Mouse (Mus musculus) cerebellum, adult 2 months (tissue): Measurements from ENCODE around the gene Tgtp1. TPM values are rescaled to one million over a fixed set of nuclear protein-coding genes. Genes with fewer than 3 reads are reported as not detected.
"Not testable (repeated sequence)": the region's sequence is repeated elsewhere in the genome, so short reads cannot be mapped to it uniquely, and the experiment has no call there.

Experiments used
- DNase-seq, 2 experiments: peaks; one replicate each; pipeline ENCODE4 v3.0.0; 2021
- H3K27ac ChIP-seq: fragments of 200-500 bp; 2 replicates; pipeline ENCODE4 v1.5.1; 2012; ENCODE audit warnings: low read length, control low read depth, inconsistent platforms; ENCODE audit not compliant: insufficient read depth
- H3K27me3 ChIP-seq: fragments of 200-500 bp; 2 replicates; pipeline ENCODE4 v1.6.1; 2012; ENCODE audit warnings: inconsistent platforms, mild to moderate bottlenecking, low read length, moderate library complexity; ENCODE audit not compliant: control insufficient read depth, insufficient read depth
- H3K4me1 ChIP-seq: fragments of 200-500 bp; 2 replicates; pipeline ENCODE4 v1.6.1; 2011; ENCODE audit warnings: low read length; ENCODE audit not compliant: control insufficient read depth, insufficient read depth
- H3K4me3 ChIP-seq: fragments of 200-500 bp; replicated peaks from 2 replicates; pipeline ENCODE3; 2011; ENCODE audit warnings: mild to moderate bottlenecking, low read depth, low read length, control low read depth; ENCODE audit not compliant: insufficient read depth
- WGBS: fragments of 180-500 bp; shearing (Covaris S2); methylation state at CpG from one replicate; pipeline ENCODE4 v1.1.7; 2018; 5-methylcytosine and 5-hydroxymethylcytosine counted together
- polyA plus RNA-seq: library from polyadenylated mRNA; depleted of rRNA; stranded (reverse); fragments of >200 nt; gene quantifications from 2 replicates; pipeline ENCODE4 v1.2.3, GENCODE M21; 2012; rRNA removed

Gene Tgtp1
- 0.87 and 1.2 TPM in 2 replicates for polyA plus RNA-seq

GRCm38 (mm10) chr11:48994018-48994417 lies at the start of gene Tgtp1:
Gene Tgtp1 (minus strand): TSS chr11:48994172.
- H3K4me1 ChIP-seq, DNase-seq, H3K27me3 ChIP-seq, H3K27ac ChIP-seq, H3K4me3 ChIP-seq: not testable (repeated sequence)
- 79% methylated on average over 2 of the region's 2 CpGs for WGBS

DNA sequence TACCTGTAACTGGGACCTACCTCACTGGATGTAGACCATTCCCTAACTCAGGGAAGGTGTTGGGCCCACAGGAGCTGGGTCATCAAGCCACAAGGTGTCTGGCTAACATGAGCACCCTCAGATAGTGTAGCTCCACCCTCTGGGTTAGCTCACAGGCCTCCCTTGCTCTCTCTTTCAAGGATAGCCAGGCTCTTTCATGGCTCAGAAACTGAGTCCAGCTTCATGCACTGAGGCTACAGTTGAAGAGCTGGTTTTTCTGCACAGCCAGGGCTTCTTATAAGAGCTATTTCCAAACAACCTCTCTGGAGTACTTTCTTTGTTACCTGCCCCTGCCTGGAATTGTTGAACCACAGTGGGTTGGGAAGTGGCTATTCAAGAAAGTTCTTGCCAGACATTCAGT lies 18.1 kb upstream of the Tgtp1 start:
- not testable (repeated sequence) for H3K4me3 ChIP-seq, H3K27me3 ChIP-seq, DNase-seq, H3K27ac ChIP-seq, H3K4me1 ChIP-seq

DNA sequence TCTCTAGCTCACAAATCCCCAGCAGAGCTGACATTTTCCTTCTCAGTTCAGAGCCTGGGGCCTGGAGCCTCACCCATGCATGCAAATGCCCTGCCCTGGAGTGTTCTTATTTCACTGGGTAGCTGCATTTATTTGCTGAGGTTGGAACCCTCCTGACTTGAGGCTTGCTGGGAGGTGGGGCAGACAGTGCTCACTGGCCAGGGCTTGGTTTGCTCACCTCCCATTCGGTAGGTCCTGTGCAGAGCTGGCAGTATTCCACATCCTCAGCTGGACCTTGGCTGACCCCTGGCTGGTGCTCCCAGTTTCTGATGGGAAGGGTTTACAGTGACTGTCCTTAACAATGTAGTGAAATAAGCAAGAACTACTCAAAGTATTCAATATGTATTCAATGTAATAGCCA lies 12.8 kb upstream of the Tgtp1 start:
- H3K27me3 ChIP-seq, H3K27ac ChIP-seq, H3K4me3 ChIP-seq, DNase-seq, H3K4me1 ChIP-seq: not testable (repeated sequence)
- whole genome bisulfite sequencing = 7% methylated on average over 1 of the region's 1 CpGs

GRCm38 (mm10) chr11:49006317-49006716 lies 12.3 kb upstream of the Tgtp1 start:
- 71% methylated on average over 2 of the region's 2 CpGs for WGBS
- DNase-seq, H3K4me1 ChIP-seq, H3K27me3 ChIP-seq, H3K4me3 ChIP-seq, H3K27ac ChIP-seq: not testable (repeated sequence)

GRCm38 (mm10) chr11:49000411-49000810 lies 6.4 kb upstream of the Tgtp1 start:
- not testable (repeated sequence) for H3K4me3 ChIP-seq, H3K27me3 ChIP-seq, H3K27ac ChIP-seq, DNase-seq, H3K4me1 ChIP-seq
- 69% methylated on average over 1 of the region's 1 CpGs for WGBS

DNA sequence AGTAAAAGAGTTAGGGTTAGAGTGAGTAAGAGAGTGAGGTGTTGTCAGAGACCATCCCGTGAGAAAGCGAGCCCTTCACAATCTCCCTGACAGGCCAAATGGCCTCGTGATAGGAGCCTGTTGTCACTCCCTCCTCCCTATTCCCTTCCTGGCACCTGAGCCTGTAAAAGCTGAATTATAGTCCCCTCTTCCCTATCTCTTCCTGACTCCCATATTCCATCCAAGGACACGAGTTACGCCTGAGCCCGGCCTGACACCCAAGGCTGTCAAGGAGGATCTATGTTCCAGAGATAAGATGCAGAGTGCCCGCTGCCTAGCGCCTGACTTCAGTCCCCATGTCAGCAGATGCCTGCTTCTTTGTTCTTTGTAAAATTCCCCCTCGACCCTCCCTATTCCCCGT lies 676 bp downstream of the Tgtp1 start:
- H3K4me3 ChIP-seq, H3K27ac ChIP-seq, H3K4me1 ChIP-seq, H3K27me3 ChIP-seq, DNase-seq: not testable (repeated sequence)
- 75% methylated on average over 10 of the region's 10 CpGs for WGBS

DNA sequence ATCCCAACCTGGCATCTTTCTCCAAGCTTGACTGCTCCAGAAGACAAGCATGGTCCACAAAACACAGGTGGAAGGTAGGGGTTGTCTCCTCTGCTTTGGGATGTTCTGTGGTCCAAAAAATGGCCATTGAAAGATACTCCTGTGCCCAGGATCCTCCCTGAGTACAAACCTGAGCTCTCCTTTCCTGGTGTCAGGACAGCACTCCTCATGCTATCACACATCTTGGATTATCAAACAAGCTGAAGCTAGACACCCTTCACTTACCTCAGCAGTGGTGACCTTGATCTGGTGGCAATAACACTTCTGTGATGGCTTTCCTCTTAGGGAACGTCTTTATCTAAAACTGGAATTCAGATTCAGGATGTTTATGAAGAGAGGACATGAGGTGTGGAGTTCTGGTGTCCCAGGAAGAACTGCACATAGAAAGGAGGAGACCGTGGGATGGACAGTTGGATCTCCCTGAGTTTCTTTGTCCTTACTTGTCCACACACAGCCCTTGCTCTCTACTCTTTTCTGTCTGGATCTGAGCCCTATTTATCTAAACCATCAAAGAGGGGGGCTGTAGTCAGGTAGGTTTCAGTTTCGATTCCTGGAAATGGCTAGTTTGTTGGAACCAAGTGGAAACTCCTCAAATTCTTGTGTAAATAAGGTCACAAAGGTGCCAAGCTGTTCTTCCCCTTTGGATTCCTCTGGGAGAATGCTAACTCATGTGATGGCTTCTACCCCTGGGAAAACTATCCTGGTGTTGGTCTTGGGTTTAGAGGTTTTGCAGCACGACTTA lies 2.0 kb downstream of the Tgtp1 start, which contains the start of gene Gm12185:
TSS of gene Gm12185 (minus strand) at position 487 of the 781 bp plus-strand sequence.
- not testable (repeated sequence) for H3K27me3 ChIP-seq, DNase-seq, H3K4me3 ChIP-seq, H3K4me1 ChIP-seq, H3K27ac ChIP-seq
- WGBS = 66% methylated on average over 4 of the region's 4 CpGs

DNA sequence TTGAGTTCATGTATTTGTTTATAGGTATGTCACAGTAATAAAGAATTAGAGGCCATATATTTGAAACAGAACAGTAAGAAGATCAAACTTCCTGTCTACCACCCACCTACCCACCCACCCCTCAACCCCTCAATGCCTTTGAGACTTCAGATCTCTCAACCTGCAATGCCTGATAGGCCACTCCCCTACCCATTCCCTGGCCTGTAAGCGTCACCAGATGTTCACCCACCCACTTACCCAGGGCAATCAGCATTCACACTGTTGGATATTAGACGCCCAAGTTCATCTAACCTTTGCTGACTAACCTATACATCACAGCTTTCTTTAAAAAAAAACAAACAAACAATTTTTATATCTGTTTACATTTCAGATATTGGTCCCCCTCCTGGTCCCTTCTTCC lies 4.0 kb downstream of the Tgtp1 start:
- H3K4me1 ChIP-seq, H3K27ac ChIP-seq, DNase-seq, H3K4me3 ChIP-seq, H3K27me3 ChIP-seq: not testable (repeated sequence)
- 84% methylated on average over 2 of the region's 2 CpGs for WGBS

DNA sequence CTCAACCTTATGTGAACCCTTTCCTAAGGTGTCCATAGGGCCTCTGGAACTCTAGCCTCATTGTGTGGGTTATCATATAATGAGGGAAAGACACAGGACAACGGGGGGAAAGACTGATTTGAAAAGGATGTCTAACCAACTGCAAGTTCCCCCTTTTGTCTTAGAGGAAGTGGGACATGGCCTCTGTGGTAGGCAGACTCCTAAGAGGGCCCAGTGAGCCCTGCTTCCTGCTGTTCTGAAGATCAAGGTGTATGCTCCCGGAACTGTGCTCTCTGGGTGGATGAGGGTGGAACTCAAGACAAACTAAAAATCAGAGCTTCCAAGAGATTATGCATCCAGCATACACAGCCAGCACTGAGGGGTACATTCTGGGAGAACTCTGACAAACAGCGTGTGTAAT lies 5.8 kb downstream of the Tgtp1 start:
- not testable (repeated sequence) for H3K27ac ChIP-seq, H3K4me1 ChIP-seq, H3K27me3 ChIP-seq, DNase-seq, H3K4me3 ChIP-seq
- 86% methylated on average over 2 of the region's 3 CpGs for WGBS

DNA sequence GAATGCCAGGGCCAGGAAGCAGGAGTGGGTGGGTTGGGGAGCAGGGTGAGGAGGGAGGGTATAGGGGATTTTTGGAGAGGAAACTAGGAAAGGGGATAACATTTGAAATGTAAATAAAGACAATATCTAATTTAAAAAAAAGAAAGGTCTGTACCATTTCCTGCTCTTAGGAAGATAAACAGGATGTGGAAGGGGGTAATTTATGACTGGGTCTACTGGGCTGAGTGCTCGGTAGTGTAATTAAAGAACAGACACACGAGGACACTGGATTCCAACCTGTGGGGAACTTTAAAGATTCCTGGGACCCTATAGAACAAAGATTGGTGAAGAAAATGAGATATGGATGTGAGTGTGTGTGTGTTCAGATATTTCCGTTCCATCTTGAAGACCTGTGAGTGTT lies 11.1 kb downstream of the Tgtp1 start:
- no CpG with 5 or more reads among the region's 3 CpGs for WGBS
- H3K4me1 ChIP-seq, H3K4me3 ChIP-seq, H3K27ac ChIP-seq, DNase-seq, H3K27me3 ChIP-seq: not testable (repeated sequence)

- no CpG with 5 or more reads among the region's 5 CpGs for WGBS
- H3K4me1 ChIP-seq, H3K4me3 ChIP-seq, DNase-seq, H3K27me3 ChIP-seq, H3K27ac ChIP-seq: not testable (repeated sequence)
Measured at GRCm38 (mm10) chr11:48980052-48980451, 13.9 kb downstream of the Tgtp1 start.

- H3K4me3 ChIP-seq, H3K27ac ChIP-seq, H3K4me1 ChIP-seq, DNase-seq, H3K27me3 ChIP-seq: not testable (repeated sequence)
- no CpG with 5 or more reads among the region's 3 CpGs for WGBS
Measured at GRCm38 (mm10) chr11:48979251-48979650, 14.7 kb downstream of the Tgtp1 start, which contains the start of gene 9930111J21Rik1. Gene 9930111J21Rik1 (minus strand): TSS chr11:48979398.
